Mouse (Mus musculus): ENCODE data around the gene Xxylt1.

The Xxylt1 gene

GRCm38 (mm10) chr16:31060714-31061113, 20.5 kb downstream of the Xxylt1 start:
- no peak for DNase-seq

GRCm38 (mm10) chr16:31060226-31060625, 21.0 kb downstream of the Xxylt1 start:
- DNase-seq, result no peak

- DNase-seq, result no peak
Observed at GRCm38 (mm10) chr16:31059730-31060129, 21.5 kb downstream of the Xxylt1 start.

GRCm38 (mm10) chr16:31052812-31053211, 28.4 kb downstream of the Xxylt1 start:
- no peak for DNase-seq

GRCm38 (mm10) chr16:31052177-31052726, 29.0 kb downstream of the Xxylt1 start:
- no peak for DNase-seq

GRCm38 (mm10) chr16:31050701-31051100, 30.5 kb downstream of the Xxylt1 start:
- no peak for DNase-seq

GRCm38 (mm10) chr16:31048194-31048593, 33.0 kb downstream of the Xxylt1 start:
- DNase-seq, result no peak

GRCm38 (mm10) chr16:31047186-31047898, 33.9 kb downstream of the Xxylt1 start:
- peak; percentile 57 to 65 for DNase-seq

GRCm38 (mm10) chr16:31046217-31046659, 35.0 kb downstream of the Xxylt1 start:
- peak; percentile 37 to 40 for DNase-seq

- no peak for DNase-seq
Observed at GRCm38 (mm10) chr16:31045211-31045610, 36.0 kb downstream of the Xxylt1 start.

- DNase-seq, result no peak
Observed at GRCm38 (mm10) chr16:31043136-31043535, 38.1 kb downstream of the Xxylt1 start.

- no peak for DNase-seq
Observed at GRCm38 (mm10) chr16:31041566-31041965, 39.7 kb downstream of the Xxylt1 start.

GRCm38 (mm10) chr16:31039803-31040459, 41.3 kb downstream of the Xxylt1 start:
- no peak for DNase-seq

GRCm38 (mm10) chr16:31037431-31037830, 43.8 kb downstream of the Xxylt1 start:
- no peak for DNase-seq

GRCm38 (mm10) chr16:31035651-31036245, 45.5 kb downstream of the Xxylt1 start:
- no peak for DNase-seq

- DNase-seq, result no peak
Observed at GRCm38 (mm10) chr16:31035235-31035634, 46.0 kb downstream of the Xxylt1 start.

- no peak for DNase-seq
Observed at GRCm38 (mm10) chr16:31034051-31034450, 47.2 kb downstream of the Xxylt1 start.

GRCm38 (mm10) chr16:31029739-31030485, 51.3 kb downstream of the Xxylt1 start:
- DNase-seq, result no peak

- no peak for DNase-seq
Observed at GRCm38 (mm10) chr16:31027675-31028074, 53.6 kb downstream of the Xxylt1 start.

GRCm38 (mm10) chr16:31025516-31025915, 55.7 kb downstream of the Xxylt1 start:
- DNase-seq, result no peak

GRCm38 (mm10) chr16:31024997-31025396, 56.2 kb downstream of the Xxylt1 start:
- no peak for DNase-seq

GRCm38 (mm10) chr16:31024221-31024620, 57.0 kb downstream of the Xxylt1 start:
- DNase-seq, result no peak

GRCm38 (mm10) chr16:31023803-31024202, 57.4 kb downstream of the Xxylt1 start:
- no peak for DNase-seq

Data from cerebellum, postnatal 36 days (tissue).